Mouse (Mus musculus): ENCODE results near the gene Rnf220. TPM values are rescaled to one million over a fixed set of nuclear protein-coding genes. Genes with fewer than 3 reads are reported as not detected.

Gene Rnf220
- polyA plus RNA-seq, 1 experiment from 2014 or later = 106 TPM

DNA sequence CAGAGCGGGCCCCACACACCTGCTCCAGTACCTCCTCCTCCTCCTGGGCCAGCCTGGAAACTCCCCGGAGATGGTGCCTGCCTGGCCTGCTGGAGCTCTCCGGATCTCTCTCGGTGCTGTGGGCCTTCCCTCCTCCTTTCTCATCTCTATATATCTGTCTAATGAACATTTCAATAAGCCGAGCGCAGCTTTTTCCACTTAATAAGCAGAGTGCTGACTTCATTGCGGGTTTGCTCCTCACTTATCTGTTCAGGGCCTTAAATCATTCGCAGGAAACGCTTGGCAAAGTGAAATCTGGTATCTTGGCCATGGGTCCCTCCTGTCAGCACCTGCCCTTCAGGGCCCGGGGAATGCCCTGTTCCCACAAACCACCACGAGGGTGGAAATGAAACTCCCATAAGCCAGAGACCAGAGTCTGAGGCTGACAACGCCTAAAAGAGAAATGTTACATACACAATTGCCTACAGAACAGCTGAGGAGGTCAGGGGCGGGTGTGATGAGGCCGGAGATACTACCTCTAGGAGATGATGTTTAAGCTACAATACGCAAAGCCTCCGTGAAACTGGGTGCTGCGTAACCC is 137.0 kb downstream of the Rnf220 start:
- no peak overlapping the region for H3K4me3 ChIP-seq
- no peaks in the 10 kb centered on the region for H3K36me3 ChIP-seq
- WGBS = 81% methylated on average over 17 of the region's 17 CpGs
- H3K9me3 ChIP-seq (replicated peaks) = no peaks in the 10 kb centered on the region
- H3K27me3 ChIP-seq (ENCODE audit: low read depth, poor library complexity, severe bottlenecking) = peaks cover 86% of the 10 kb centered on the region
- no peak for DNase-seq (ENCODE audit: low spot score)
- no peak overlapping the region for H3K27ac ChIP-seq
- peaks cover 66% of the 10 kb centered on the region for H3K4me1 ChIP-seq

DNA sequence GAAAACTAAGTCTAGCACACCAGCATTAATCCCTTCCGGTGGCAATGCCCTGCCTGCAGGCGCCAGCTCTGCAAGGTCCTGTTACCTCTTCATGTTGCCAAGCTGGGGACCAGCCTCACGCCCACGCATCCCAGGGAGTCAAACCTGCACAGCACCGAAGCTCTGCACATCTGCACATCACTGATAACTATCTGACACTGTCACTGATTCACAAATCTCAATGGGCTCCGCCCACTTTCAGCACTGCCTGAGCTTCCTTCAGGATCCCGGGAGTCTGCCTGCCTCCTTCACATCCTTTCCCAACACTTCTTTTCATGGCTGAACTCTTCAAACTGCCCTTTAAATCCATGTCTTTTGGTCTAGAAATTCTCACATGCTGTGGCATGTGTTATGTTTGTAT is 138.9 kb downstream of the Rnf220 start:
- Histone ChIP-seq H3K9me3 (replicated peaks) (no peaks in the 10 kb centered on the region), H3K4me1 (peaks cover 82% of the 10 kb centered on the region), H3K27me3 (ENCODE audit: low read depth, poor library complexity, severe bottlenecking) (peaks cover 84% of the 10 kb centered on the region), H3K4me3 (no peak overlapping the region), H3K27ac (no peak overlapping the region), H3K36me3 (no peaks in the 10 kb centered on the region)
- DNase-seq (ENCODE audit: low spot score) = no peak
- 62% methylated on average over 7 of the region's 7 CpGs for WGBS

DNA sequence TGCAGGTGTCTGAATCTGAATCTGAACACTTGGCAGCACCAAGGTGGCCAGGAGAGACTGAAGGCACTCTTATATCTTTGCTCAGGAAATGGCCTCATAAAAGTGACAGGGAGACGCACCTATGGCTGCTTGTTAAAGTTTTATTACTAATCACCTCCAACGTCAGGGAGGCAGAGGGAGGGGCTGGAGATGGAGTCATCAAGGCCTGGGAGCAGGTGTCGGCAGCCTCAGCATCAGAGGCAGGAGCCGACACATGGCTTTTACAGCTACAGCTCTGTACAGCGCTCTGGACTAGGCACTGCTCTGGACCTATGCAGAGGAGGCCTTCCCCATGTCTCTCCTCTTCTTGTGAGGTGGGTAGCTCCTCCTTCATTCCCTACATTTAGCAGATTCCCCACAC is 139.7 kb downstream of the Rnf220 start:
- no peaks in the 10 kb centered on the region for H3K36me3 ChIP-seq
- no peaks in the 10 kb centered on the region for H3K9me3 ChIP-seq (replicated peaks)
- peaks cover 76% of the 10 kb centered on the region for H3K27me3 ChIP-seq (ENCODE audit: low read depth, poor library complexity, severe bottlenecking)
- no peak overlapping the region for H3K27ac ChIP-seq
- H3K4me1 ChIP-seq = peaks cover 83% of the 10 kb centered on the region
- 29% methylated on average over 5 of the region's 5 CpGs for WGBS
- H3K4me3 ChIP-seq = no peak overlapping the region
- DNase-seq (ENCODE audit: low spot score) = no peak

DNA sequence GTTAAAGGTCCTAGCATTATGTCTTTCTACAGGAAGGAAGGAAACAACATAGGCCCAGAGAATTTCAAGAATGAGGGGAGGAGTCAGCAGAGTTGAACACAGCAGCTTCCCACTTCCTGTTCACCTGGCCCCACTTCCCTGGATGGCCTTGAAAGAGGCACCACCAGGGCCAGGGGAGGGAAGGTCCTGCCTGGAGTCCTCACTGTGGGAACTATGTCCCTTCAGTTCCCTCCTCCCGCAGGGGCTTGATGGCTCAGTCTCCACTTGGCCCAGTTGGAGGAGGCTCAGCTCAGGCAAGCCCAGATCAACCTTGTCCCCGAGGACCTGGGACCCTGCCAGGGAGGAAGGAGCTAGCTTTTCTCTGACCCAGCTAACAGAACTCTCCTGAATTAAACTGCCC is 140.6 kb downstream of the Rnf220 start:
- H3K4me3 ChIP-seq = no peak overlapping the region
- H3K9me3 ChIP-seq (replicated peaks) = no peaks in the 10 kb centered on the region
- peak overlapping the region; percentile 59 for H3K27ac ChIP-seq
- H3K36me3 ChIP-seq = no peaks in the 10 kb centered on the region
- H3K27me3 ChIP-seq (ENCODE audit: low read depth, poor library complexity, severe bottlenecking) = peaks cover 69% of the 10 kb centered on the region
- no peak for DNase-seq (ENCODE audit: low spot score)
- WGBS = 69% methylated on average over 2 of the region's 2 CpGs
- peaks cover 83% of the 10 kb centered on the region for H3K4me1 ChIP-seq

GRCm38 (mm10) chr4:117354651-117355050 is 142.2 kb downstream of the Rnf220 start:
- Histone ChIP-seq H3K9me3 (replicated peaks) (no peaks in the 10 kb centered on the region), H3K4me3 (no peak overlapping the region), H3K27ac (no peak overlapping the region; the same call in 1 of the 2 replicates), H3K27me3 (ENCODE audit: low read depth, poor library complexity, severe bottlenecking) (peaks cover 55% of the 10 kb centered on the region), H3K4me1 (peaks cover 87% of the 10 kb centered on the region), H3K36me3 (no peaks in the 10 kb centered on the region)
- 78% methylated on average over 6 of the region's 6 CpGs for whole genome bisulfite sequencing
- DNase-seq (ENCODE audit: low spot score) = no peak

DNA sequence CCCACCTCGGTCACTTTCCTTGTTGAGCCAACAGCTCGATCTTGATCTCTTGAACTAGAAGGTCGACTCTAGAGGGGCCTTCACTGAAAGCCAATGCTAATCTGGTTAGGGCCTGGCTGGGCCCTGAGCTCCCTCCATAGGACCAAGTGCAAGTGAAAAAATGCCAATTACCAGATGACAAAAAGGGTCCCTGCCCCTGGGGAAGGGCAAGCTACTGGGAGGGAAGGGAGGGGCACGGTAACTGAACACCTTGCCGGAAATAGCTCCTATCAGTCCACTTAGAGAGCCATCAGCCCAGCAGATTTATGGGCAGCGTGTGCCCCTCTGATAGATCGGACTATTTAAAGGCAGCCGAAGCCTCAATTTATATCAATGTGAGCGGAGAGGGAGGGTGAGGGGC is 143.9 kb downstream of the Rnf220 start:
- no peaks in the 10 kb centered on the region for H3K9me3 ChIP-seq (replicated peaks)
- H3K4me1 ChIP-seq = peaks cover 84% of the 10 kb centered on the region
- peak overlapping the region; percentile 61; the same call in 1 of the 2 replicates for H3K27ac ChIP-seq
- 50% methylated on average over 9 of the region's 9 CpGs for WGBS
- H3K4me3 ChIP-seq = no peak overlapping the region
- peaks cover 53% of the 10 kb centered on the region for H3K27me3 ChIP-seq (ENCODE audit: low read depth, poor library complexity, severe bottlenecking)
- no peaks in the 10 kb centered on the region for H3K36me3 ChIP-seq
- no peak for DNase-seq (ENCODE audit: low spot score)

DNA sequence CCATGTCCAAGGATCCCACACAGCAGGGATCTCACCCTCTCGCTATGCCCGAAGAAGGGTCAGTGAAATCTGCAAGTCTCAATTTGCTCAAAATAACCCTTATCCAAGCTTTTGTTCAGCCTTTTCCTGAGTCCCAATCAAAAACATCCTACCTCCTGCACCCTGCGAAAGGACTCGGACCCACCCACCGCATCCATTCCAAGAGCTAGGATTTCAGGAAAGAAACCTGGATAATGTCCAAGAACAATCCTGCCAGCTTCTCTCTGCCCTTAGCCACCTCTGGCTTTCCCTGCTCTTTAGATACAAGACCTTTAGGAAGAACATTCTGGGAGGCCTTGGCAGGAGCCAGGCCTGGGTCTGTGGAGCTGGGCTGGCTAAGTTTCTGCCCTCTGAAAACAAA is 144.8 kb downstream of the Rnf220 start:
- no peaks in the 10 kb centered on the region for H3K36me3 ChIP-seq
- 87% methylated on average over 5 of the region's 5 CpGs for WGBS
- H3K27ac ChIP-seq = peak overlapping the region; percentile 46; the same call in 1 of the 2 replicates
- peaks cover 52% of the 10 kb centered on the region for H3K27me3 ChIP-seq (ENCODE audit: low read depth, poor library complexity, severe bottlenecking)
- DNase-seq (ENCODE audit: low spot score) = no peak
- peaks cover 75% of the 10 kb centered on the region for H3K4me1 ChIP-seq
- H3K4me3 ChIP-seq = no peak overlapping the region
- H3K9me3 ChIP-seq (replicated peaks) = no peaks in the 10 kb centered on the region

DNA sequence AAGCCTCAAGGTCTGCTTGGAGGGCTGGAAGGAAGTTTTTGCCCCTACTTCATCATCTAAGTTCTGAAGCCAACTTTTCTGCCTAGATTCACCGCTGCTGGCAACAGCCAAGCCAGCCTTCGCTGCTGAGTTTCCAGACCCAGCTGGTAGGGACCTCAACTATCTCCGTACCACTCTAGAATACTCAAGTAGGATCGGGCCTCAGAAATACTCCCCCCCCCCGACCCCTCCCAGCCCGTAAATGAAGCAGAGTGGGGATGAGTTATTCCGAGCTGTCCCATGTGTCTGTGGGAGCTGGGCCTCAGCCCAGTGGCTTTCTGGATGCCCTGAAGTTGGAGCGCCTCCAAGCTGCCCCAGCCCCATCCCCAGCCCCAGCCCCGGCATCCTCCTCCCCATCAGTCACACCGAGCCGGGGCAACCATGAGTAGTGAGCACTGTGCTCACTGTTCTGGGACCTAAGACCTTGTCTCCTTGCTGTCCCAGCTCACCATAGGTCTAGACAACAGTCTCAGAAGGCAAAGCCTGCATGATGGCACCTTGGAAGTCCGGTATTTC is 146.6 kb downstream of the Rnf220 start:
- Histone ChIP-seq H3K36me3 (no peaks in the 10 kb centered on the region), H3K4me3 (no peak overlapping the region), H3K4me1 (peaks cover 64% of the 10 kb centered on the region), H3K27me3 (ENCODE audit: low read depth, poor library complexity, severe bottlenecking) (peaks cover 38% of the 10 kb centered on the region), H3K27ac (peak overlapping the region; percentile 15; the same call in 1 of the 2 replicates), H3K9me3 (replicated peaks) (no peaks in the 10 kb centered on the region)
- no peak for DNase-seq (ENCODE audit: low spot score)
- WGBS = 84% methylated on average over 12 of the region's 12 CpGs

- H3K9me3 ChIP-seq (replicated peaks) = no peaks in the 10 kb centered on the region
- no peak overlapping the region for H3K4me3 ChIP-seq
- WGBS = 33% methylated on average over 2 of the region's 2 CpGs
- peaks cover 38% of the 10 kb centered on the region for H3K27me3 ChIP-seq (ENCODE audit: low read depth, poor library complexity, severe bottlenecking)
- DNase-seq (ENCODE audit: low spot score) = no peak
- peaks cover 58% of the 10 kb centered on the region for H3K4me1 ChIP-seq
- no peaks in the 10 kb centered on the region for H3K36me3 ChIP-seq
- no peak overlapping the region for H3K27ac ChIP-seq
These were observed 147.5 kb downstream of the Rnf220 start for GRCm38 (mm10) chr4:117349327-117349726.

- Histone ChIP-seq H3K4me3 (no peak overlapping the region), H3K27me3 (ENCODE audit: low read depth, poor library complexity, severe bottlenecking) (peaks cover 49% of the 10 kb centered on the region), H3K36me3 (no peaks in the 10 kb centered on the region), H3K9me3 (replicated peaks) (no peaks in the 10 kb centered on the region), H3K27ac (no peak overlapping the region), H3K4me1 (peaks cover 40% of the 10 kb centered on the region)
- 60% methylated on average over 6 of the region's 6 CpGs for WGBS
- DNase-seq (ENCODE audit: low spot score) = no peak
These were observed 150.8 kb downstream of the Rnf220 start for GRCm38 (mm10) chr4:117346025-117346424.

DNA sequence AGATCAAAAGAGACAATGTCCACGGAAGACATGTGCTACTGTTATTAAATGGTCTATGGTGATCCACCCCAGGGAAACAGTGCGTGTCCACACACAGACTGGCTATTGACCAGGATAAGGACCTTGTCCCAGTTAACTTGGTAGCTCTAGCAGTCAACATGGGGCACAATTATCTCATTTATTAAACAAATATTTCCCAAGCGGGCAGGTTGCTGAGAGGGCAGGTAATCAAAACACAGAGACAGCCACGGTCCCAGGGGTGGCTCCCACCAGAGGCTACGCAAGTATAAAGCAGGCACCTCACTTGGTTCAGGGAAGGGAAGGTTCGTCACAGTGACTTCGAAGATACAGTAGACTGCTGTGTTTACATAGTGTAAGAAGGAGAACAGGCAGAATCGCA is 153.5 kb downstream of the Rnf220 start:
- Histone ChIP-seq H3K27me3 (ENCODE audit: low read depth, poor library complexity, severe bottlenecking) (peaks cover 40% of the 10 kb centered on the region), H3K4me3 (no peak overlapping the region), H3K9me3 (replicated peaks) (no peaks in the 10 kb centered on the region), H3K27ac (0 out of 2 replicates have a peak overlapping the region, but pooled peaks have one; percentile 7), H3K36me3 (no peaks in the 10 kb centered on the region), H3K4me1 (peaks cover 21% of the 10 kb centered on the region)
- DNase-seq (ENCODE audit: low spot score) = no peak
- 84% methylated on average over 8 of the region's 8 CpGs for WGBS

- Histone ChIP-seq H3K4me3 (no peak overlapping the region), H3K36me3 (no peaks in the 10 kb centered on the region), H3K27ac (no peak overlapping the region), H3K4me1 (peaks cover 21% of the 10 kb centered on the region), H3K9me3 (replicated peaks) (no peaks in the 10 kb centered on the region), H3K27me3 (ENCODE audit: low read depth, poor library complexity, severe bottlenecking) (peaks cover 33% of the 10 kb centered on the region)
- WGBS = 58% methylated on average over 12 of the region's 12 CpGs
- DNase-seq (ENCODE audit: low spot score) = no peak
These were observed 154.1 kb downstream of the Rnf220 start for GRCm38 (mm10) chr4:117342751-117343150.

DNA sequence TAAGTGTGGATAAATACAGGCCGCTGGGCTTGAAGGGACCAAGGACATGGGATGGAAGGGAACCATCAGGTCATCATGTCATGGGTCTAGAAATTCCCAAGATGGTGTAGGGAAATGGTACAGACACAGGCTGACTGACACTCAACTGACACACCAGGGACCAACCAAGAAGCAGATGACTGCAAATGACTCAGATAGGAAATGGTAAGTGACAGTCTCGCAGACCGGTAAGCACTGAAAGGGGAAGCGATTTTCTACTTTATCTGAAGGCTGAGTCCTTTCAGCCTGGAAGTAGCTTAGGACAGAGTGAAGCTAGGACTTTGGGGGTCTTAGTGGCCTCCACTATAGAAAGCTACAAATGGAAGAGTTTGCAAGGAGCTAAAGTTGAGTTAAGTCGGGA is 155.6 kb downstream of the Rnf220 start:
- 93% methylated on average over 5 of the region's 5 CpGs for WGBS
- Histone ChIP-seq H3K36me3 (no peaks in the 10 kb centered on the region), H3K27me3 (ENCODE audit: low read depth, poor library complexity, severe bottlenecking) (peaks cover 32% of the 10 kb centered on the region), H3K27ac (no peak overlapping the region), H3K4me3 (no peak overlapping the region), H3K9me3 (replicated peaks) (no peaks in the 10 kb centered on the region), H3K4me1 (peaks cover 22% of the 10 kb centered on the region)
- no peak for DNase-seq (ENCODE audit: low spot score)

- Histone ChIP-seq H3K27me3 (ENCODE audit: low read depth, poor library complexity, severe bottlenecking) (peaks cover 39% of the 10 kb centered on the region), H3K27ac (no peak overlapping the region), H3K9me3 (replicated peaks) (no peaks in the 10 kb centered on the region), H3K4me1 (peaks cover 16% of the 10 kb centered on the region; the same call in 1 of the 2 replicates), H3K4me3 (no peak overlapping the region), H3K36me3 (no peaks in the 10 kb centered on the region)
- no peak for DNase-seq (ENCODE audit: low spot score)
These were observed 157.1 kb downstream of the Rnf220 start for GRCm38 (mm10) chr4:117339796-117340195.

Data from limb, embryonic 10.5 days (tissue).